Mouse (Mus musculus): ENCODE measurements around the gene Tinag.
"Not testable (repeated sequence)": the region's sequence is repeated elsewhere in the genome, so short reads cannot be mapped to it uniquely, and the experiment has no call there.

Gene Tinag

GRCm38 (mm10) chr9:77045585-77045984, at the start of gene Tinag:
Tinag (minus strand) TSS chr9:77045794.
- no peak for DNase-seq (ENCODE audit: low spot score)

GRCm38 (mm10) chr9:77083221-77083620, 37.6 kb upstream of the Tinag start:
- DNase-seq (ENCODE audit: low spot score): not testable (repeated sequence)

DNA sequence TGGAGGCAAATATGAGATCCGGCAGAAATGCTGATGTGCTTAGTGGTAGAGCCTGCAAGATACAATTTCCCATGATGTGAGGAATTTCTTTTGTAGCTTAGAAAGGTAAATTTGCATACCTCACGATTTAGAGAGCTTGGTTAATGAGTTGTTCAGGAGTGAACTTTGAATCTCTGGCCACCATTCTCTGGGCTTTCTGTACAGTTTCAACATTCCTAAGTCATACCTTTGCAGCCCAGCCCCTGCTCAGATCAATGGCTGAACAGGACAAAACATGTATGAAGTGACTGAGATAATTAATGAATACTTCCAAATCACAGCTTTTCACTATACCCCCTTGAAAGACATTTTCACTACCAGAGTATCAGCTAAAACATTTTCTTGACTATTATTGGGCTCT, 26.1 kb upstream of the Tinag start:
- no peak for DNase-seq (ENCODE audit: low spot score)

GRCm38 (mm10) chr9:77056611-77057010, 11.0 kb upstream of the Tinag start:
- DNase-seq (ENCODE audit: low spot score): no peak

DNA sequence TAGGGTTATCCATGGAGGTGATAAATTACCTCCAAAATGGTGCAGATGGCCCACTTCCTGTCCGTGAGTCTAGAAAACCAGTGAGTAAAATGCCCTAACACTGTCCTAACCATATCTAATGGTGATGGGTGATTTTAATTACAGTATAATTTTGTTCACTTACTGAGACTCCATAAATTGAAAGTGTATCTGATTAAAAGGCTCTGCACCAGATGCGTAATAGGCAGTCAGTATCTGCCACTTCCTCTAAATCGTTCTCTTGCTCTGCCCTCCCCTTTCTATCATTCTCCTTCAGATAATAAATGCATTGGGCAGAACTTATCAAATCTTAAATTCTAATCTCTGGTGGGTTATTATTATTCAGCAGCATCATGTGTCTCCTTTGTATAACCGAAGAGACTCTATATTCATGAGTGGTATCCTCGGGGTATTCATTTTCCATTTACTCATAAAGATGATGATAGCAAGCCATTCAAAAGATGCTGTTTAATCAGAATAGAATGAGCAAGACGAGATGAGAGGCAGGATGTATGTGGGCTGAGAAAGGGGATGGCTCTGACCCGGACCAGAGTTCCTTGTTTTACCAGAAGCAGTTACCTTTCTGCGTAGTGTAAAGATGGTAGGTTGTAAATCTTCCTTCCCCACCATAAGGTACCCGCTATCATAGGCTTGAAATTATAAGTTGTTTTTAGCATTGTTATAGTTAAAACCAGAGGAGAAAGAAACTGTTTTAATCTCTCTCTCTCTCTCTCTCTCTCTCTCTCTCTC, 9.0 kb upstream of the Tinag start:
- DNase-seq (ENCODE audit: low spot score): no peak

- no peak for DNase-seq (ENCODE audit: low spot score)
Measured at GRCm38 (mm10) chr9:77051406-77051805, 5.8 kb upstream of the Tinag start.

GRCm38 (mm10) chr9:77049669-77050068, 4.1 kb upstream of the Tinag start:
- no peak for DNase-seq (ENCODE audit: low spot score)

- DNase-seq (ENCODE audit: low spot score): no peak
Measured at GRCm38 (mm10) chr9:77046067-77046715, 597 bp upstream of the Tinag start.

DNA sequence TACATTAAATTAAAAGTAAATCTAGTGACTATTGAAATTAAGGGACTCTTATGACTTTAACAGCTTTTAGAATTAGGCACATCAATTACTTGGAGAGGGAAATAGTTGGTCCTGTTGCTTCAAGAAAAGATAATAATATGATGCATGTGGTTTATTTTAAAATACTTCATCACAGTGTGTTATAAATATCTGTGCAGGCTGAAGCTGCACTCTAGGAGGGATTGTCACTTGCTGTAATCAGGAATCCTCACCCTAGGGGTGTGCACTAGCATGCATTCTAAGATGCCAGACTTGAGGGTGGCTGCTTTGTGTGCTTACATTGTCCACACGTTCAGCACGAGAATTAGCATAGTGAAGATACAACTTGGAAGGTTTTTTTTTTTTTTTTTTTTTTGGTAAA, 10.2 kb downstream of the Tinag start:
- no peak for DNase-seq (ENCODE audit: low spot score)

- DNase-seq (ENCODE audit: low spot score): no peak
Measured at GRCm38 (mm10) chr9:77032430-77033154, 13.0 kb downstream of the Tinag start.

- DNase-seq (ENCODE audit: low spot score): no peak
Measured at GRCm38 (mm10) chr9:77025271-77025670, 20.3 kb downstream of the Tinag start.

GRCm38 (mm10) chr9:77018935-77019334, 26.7 kb downstream of the Tinag start:
- DNase-seq (ENCODE audit: low spot score): no peak

DNA sequence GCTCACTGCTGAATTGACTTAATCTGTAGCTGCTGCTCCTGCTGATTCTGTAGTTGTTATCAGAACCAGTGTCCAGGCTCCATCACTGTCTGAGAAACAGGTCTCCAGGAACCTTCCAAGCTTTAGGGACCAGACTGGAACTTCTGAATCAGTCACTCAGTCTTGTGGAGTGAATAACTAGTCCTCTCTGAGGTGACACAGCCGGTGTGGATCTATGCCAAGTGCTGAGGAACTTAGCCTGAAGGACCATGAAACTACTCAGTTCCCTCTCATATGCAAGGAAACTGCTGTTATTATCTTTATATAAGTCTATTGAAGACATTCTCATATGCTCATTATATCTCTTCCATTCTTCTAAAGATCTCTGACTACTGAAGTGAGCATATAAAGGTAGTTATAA, 49.6 kb downstream of the Tinag start:
- DNase-seq (ENCODE audit: low spot score): no peak

DNA sequence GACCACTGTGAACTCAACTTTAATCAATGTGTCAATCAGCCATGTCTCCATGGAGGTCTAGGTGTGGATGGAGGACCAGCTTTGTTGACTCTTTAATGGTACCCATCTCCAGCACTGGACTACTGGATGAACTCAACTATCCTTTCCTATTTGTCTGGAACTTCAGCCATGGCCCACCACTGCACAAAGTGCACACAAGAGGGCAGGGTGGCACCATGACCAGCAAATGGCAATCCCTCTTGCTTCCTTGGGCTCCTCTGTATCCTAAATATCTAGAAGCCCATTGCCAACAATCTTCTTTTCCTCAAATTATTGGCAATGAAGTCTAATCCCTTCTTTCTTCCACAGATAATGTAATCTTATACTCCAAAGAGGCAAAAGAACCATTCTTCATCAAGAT, 55.6 kb downstream of the Tinag start:
- DNase-seq (ENCODE audit: low spot score): no peak

DNA sequence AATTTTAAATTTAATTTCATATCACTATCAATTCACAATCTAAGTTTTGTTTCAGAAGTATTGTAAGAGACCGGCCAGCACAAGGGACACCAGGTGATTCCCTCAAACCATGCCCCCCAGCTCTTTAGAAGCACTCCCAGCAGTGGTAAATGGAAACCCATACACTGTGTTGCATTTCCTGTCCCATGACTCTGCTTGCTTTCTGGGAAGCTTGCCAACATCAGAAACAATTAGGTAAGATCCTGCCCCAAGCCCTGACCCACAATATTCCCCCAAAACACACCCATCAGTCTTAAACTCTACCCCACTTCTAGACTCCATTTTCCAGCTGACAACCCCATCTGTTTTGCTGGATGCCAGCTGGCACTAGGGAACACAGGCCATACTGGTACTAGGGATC, 110.8 kb downstream of the Tinag start:
- DNase-seq (ENCODE audit: low spot score): no peak

DNA sequence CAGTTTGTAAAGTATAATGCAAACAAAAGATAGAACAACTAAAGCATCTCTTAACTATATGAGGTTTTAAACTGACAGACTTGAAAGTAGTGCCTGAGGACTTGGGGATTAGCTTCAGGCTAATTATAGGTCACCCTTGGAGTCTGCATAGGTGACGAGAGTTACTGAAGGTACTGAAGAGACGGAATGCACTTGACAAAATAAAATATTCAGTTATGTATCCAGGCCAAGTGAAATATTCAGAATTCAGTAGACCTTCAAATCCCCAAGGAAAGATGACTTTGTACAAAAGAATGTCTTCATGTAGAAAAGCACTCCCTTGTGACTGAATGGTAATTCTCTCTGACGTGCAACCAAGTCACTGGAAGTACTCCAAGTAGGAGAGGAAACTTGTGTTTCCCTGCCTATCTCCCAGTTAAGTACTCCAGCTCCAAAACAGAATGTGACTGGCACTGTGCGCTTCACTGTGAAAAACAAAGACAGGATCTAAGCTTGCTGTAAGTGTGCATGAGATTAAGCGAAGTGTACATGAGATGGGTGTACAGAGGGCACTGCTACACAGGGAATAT, 130.4 kb downstream of the Tinag start:
- DNase-seq (ENCODE audit: low spot score): no peak

Data from c-Kit-positive CD71-positive TER-119-positive erythroid progenitor cells, embryonic 14.5 days (primary cell).